Mouse (Mus musculus): ENCODE measurements around the gene Edrf1. TPM values are rescaled to one million over a fixed set of nuclear protein-coding genes. Genes with fewer than 3 reads are reported as not detected.

Gene Edrf1
- polyA plus RNA-seq (2015; fragmentation: Nextera tagmentation; extraction: Ambion mirVana), result 26.2 and 27.1 TPM in 2 replicates

GRCm38 (mm10) chr7:133637361-133638305 is at the start of gene Edrf1:
Gene Edrf1 (plus strand): TSS chr7:133637543.
- Histone ChIP-seq H3K36me3 (ENCODE audit: insufficient read depth, low read length) (peaks cover 24% of the 10 kb centered on the region), H3K4me1 (ENCODE audit: insufficient read depth, low read length) (peaks cover 11% of the 10 kb centered on the region), H3K27ac (ENCODE audit: low read length) (peak within 1 kb of the TSS; percentile 93), H3K9me3 (ENCODE audit: low read length) (no peaks in the 10 kb centered on the region), H3K27me3 (ENCODE audit: insufficient read depth, low read length) (no peaks in the 10 kb centered on the region), H3K4me3 (ENCODE audit: low read length) (peak within 1 kb of the TSS; percentile 68), H3K4me2 (replicated peaks; ENCODE audit: low read depth, low read length) (peak within 1 kb of the TSS; percentile 86), H3K9ac (replicated peaks; ENCODE audit: low read length) (peak within 1 kb of the TSS; percentile 87)
- under 1% methylated on average over 81 of the region's 81 CpGs for WGBS
- peak; percentile 98 for ATAC-seq (ENCODE audit: low FRiP score, low TSS enrichment)

- 78% methylated on average over 1 of the region's 1 CpGs for WGBS
- Histone ChIP-seq H3K9ac (replicated peaks; ENCODE audit: low read length) (no peak overlapping the region), H3K4me2 (replicated peaks; ENCODE audit: low read depth, low read length) (no peak overlapping the region), H3K27ac (ENCODE audit: low read length) (no peak overlapping the region), H3K36me3 (ENCODE audit: insufficient read depth, low read length) (no peaks in the 10 kb centered on the region), H3K9me3 (ENCODE audit: low read length) (peaks cover 5% of the 10 kb centered on the region; the same call in 1 of the 2 replicates), H3K27me3 (ENCODE audit: insufficient read depth, low read length) (no peaks in the 10 kb centered on the region), H3K4me1 (ENCODE audit: insufficient read depth, low read length) (no peaks in the 10 kb centered on the region), H3K4me3 (ENCODE audit: low read length) (no peak overlapping the region)
- ATAC-seq (ENCODE audit: low FRiP score, low TSS enrichment), result no peak
These were observed 45.6 kb upstream of the Edrf1 start for GRCm38 (mm10) chr7:133591750-133592149.

- H3K36me3 ChIP-seq (ENCODE audit: insufficient read depth, low read length), result no peaks in the 10 kb centered on the region
- no peak overlapping the region for H3K4me2 ChIP-seq (replicated peaks; ENCODE audit: low read depth, low read length)
- ATAC-seq (ENCODE audit: low FRiP score, low TSS enrichment), result no peak
- WGBS, result 39% methylated on average over 1 of the region's 1 CpGs
- no peaks in the 10 kb centered on the region for H3K9me3 ChIP-seq (ENCODE audit: low read length)
- no peak overlapping the region for H3K9ac ChIP-seq (replicated peaks; ENCODE audit: low read length)
- no peaks in the 10 kb centered on the region for H3K27me3 ChIP-seq (ENCODE audit: insufficient read depth, low read length)
- no peak overlapping the region for H3K27ac ChIP-seq (ENCODE audit: low read length)
- H3K4me1 ChIP-seq (ENCODE audit: insufficient read depth, low read length), result peaks cover 9% of the 10 kb centered on the region; the same call in 1 of the 2 replicates
- no peak overlapping the region for H3K4me3 ChIP-seq (ENCODE audit: low read length)
These were observed 36.8 kb upstream of the Edrf1 start for GRCm38 (mm10) chr7:133600558-133600957.

- no peaks in the 10 kb centered on the region for H3K9me3 ChIP-seq (ENCODE audit: low read length)
- no peak within 1 kb of the TSS for H3K4me2 ChIP-seq (replicated peaks; ENCODE audit: low read depth, low read length)
- H3K27ac ChIP-seq (ENCODE audit: low read length), result no peak within 1 kb of the TSS
- H3K4me3 ChIP-seq (ENCODE audit: low read length), result no peak within 1 kb of the TSS
- no peak for ATAC-seq (ENCODE audit: low FRiP score, low TSS enrichment)
- no peak within 1 kb of the TSS for H3K9ac ChIP-seq (replicated peaks; ENCODE audit: low read length)
- WGBS, result 59% methylated on average over 2 of the region's 2 CpGs
- H3K4me1 ChIP-seq (ENCODE audit: insufficient read depth, low read length), result peaks cover 17% of the 10 kb centered on the region; the same call in 1 of the 2 replicates
- no peaks in the 10 kb centered on the region for H3K27me3 ChIP-seq (ENCODE audit: insufficient read depth, low read length)
- no peaks in the 10 kb centered on the region for H3K36me3 ChIP-seq (ENCODE audit: insufficient read depth, low read length)
These were observed 35.3 kb upstream of the Edrf1 start, which contains the start of gene Tex36 for GRCm38 (mm10) chr7:133602058-133602457. Gene Tex36 (minus strand): TSS chr7:133602158.

- H3K9ac ChIP-seq (replicated peaks; ENCODE audit: low read length), result no peak overlapping the region
- no peak overlapping the region for H3K27ac ChIP-seq (ENCODE audit: low read length)
- H3K4me1 ChIP-seq (ENCODE audit: insufficient read depth, low read length), result peaks cover 23% of the 10 kb centered on the region
- ATAC-seq (ENCODE audit: low FRiP score, low TSS enrichment), result no peak
- no peak overlapping the region for H3K4me2 ChIP-seq (replicated peaks; ENCODE audit: low read depth, low read length)
- no peaks in the 10 kb centered on the region for H3K27me3 ChIP-seq (ENCODE audit: insufficient read depth, low read length)
- H3K9me3 ChIP-seq (ENCODE audit: low read length), result no peaks in the 10 kb centered on the region
- no peak overlapping the region for H3K4me3 ChIP-seq (ENCODE audit: low read length)
- H3K36me3 ChIP-seq (ENCODE audit: insufficient read depth, low read length), result no peaks in the 10 kb centered on the region
- WGBS, result 77% methylated on average over 2 of the region's 2 CpGs
These were observed 34.2 kb upstream of the Edrf1 start for GRCm38 (mm10) chr7:133603156-133603555.

GRCm38 (mm10) chr7:133604427-133605081 is 32.8 kb upstream of the Edrf1 start:
- WGBS, result 41% methylated on average over 13 of the region's 13 CpGs
- H3K4me1 ChIP-seq (ENCODE audit: insufficient read depth, low read length), result peaks cover 23% of the 10 kb centered on the region
- H3K36me3 ChIP-seq (ENCODE audit: insufficient read depth, low read length), result no peaks in the 10 kb centered on the region
- H3K4me2 ChIP-seq (replicated peaks; ENCODE audit: low read depth, low read length), result no peak overlapping the region
- H3K9ac ChIP-seq (replicated peaks; ENCODE audit: low read length), result no peak overlapping the region
- no peak for ATAC-seq (ENCODE audit: low FRiP score, low TSS enrichment)
- H3K4me3 ChIP-seq (ENCODE audit: low read length), result no peak overlapping the region
- H3K9me3 ChIP-seq (ENCODE audit: low read length), result no peaks in the 10 kb centered on the region
- H3K27ac ChIP-seq (ENCODE audit: low read length), result no peak overlapping the region
- no peaks in the 10 kb centered on the region for H3K27me3 ChIP-seq (ENCODE audit: insufficient read depth, low read length)

- Histone ChIP-seq H3K9me3 (ENCODE audit: low read length) (no peaks in the 10 kb centered on the region), H3K36me3 (ENCODE audit: insufficient read depth, low read length) (no peaks in the 10 kb centered on the region), H3K27me3 (ENCODE audit: insufficient read depth, low read length) (no peaks in the 10 kb centered on the region), H3K4me3 (ENCODE audit: low read length) (no peak overlapping the region), H3K9ac (replicated peaks; ENCODE audit: low read length) (no peak overlapping the region), H3K4me2 (replicated peaks; ENCODE audit: low read depth, low read length) (no peak overlapping the region), H3K27ac (ENCODE audit: low read length) (peak overlapping the region; percentile 38; the same call in 1 of the 2 replicates), H3K4me1 (ENCODE audit: insufficient read depth, low read length) (peaks cover 25% of the 10 kb centered on the region)
- 31% methylated on average over 5 of the region's 5 CpGs for whole genome bisulfite sequencing
- no peak for ATAC-seq (ENCODE audit: low FRiP score, low TSS enrichment)
These were observed 30.0 kb upstream of the Edrf1 start for GRCm38 (mm10) chr7:133607331-133607730.

- Histone ChIP-seq H3K27ac (ENCODE audit: low read length) (peak overlapping the region; percentile 38; the same call in 1 of the 2 replicates), H3K4me2 (replicated peaks; ENCODE audit: low read depth, low read length) (peak overlapping the region; percentile 31)
- ATAC-seq (ENCODE audit: low FRiP score, low TSS enrichment), result peak; percentile 85
These were observed 29.3 kb upstream of the Edrf1 start for GRCm38 (mm10) chr7:133607883-133608575.

GRCm38 (mm10) chr7:133608631-133609340 is 28.6 kb upstream of the Edrf1 start:
- peak overlapping the region; percentile 31 for H3K4me2 ChIP-seq (replicated peaks; ENCODE audit: low read depth, low read length)
- H3K4me1 ChIP-seq (ENCODE audit: insufficient read depth, low read length), result peaks cover 25% of the 10 kb centered on the region
- no peaks in the 10 kb centered on the region for H3K36me3 ChIP-seq (ENCODE audit: insufficient read depth, low read length)
- H3K27me3 ChIP-seq (ENCODE audit: insufficient read depth, low read length), result no peaks in the 10 kb centered on the region
- no peak overlapping the region for H3K9ac ChIP-seq (replicated peaks; ENCODE audit: low read length)
- H3K4me3 ChIP-seq (ENCODE audit: low read length), result no peak overlapping the region
- 43% methylated on average over 13 of the region's 13 CpGs for WGBS
- H3K9me3 ChIP-seq (ENCODE audit: low read length), result no peaks in the 10 kb centered on the region
- H3K27ac ChIP-seq (ENCODE audit: low read length), result peak overlapping the region; percentile 10; the same call in 1 of the 2 replicates
- ATAC-seq (ENCODE audit: low FRiP score, low TSS enrichment), result no peak

More at GRCm38 (mm10) chr7:133607883-133608575, 29.3 kb upstream of the Edrf1 start:
- Histone ChIP-seq H3K9ac (replicated peaks; ENCODE audit: low read length) (no peak overlapping the region), H3K9me3 (ENCODE audit: low read length) (no peaks in the 10 kb centered on the region), H3K4me3 (ENCODE audit: low read length) (no peak overlapping the region), H3K4me1 (ENCODE audit: insufficient read depth, low read length) (peaks cover 25% of the 10 kb centered on the region), H3K36me3 (ENCODE audit: insufficient read depth, low read length) (no peaks in the 10 kb centered on the region), H3K27me3 (ENCODE audit: insufficient read depth, low read length) (no peaks in the 10 kb centered on the region)
- WGBS, result 31% methylated on average over 13 of the region's 13 CpGs

Measured in kidney, embryonic 16.5 days (tissue).